Mouse (Mus musculus) cerebellum, adult 2 months (tissue): ENCODE data around the gene Cnn3. TPM values are rescaled to one million over a fixed set of nuclear protein-coding genes. Genes with fewer than 3 reads are reported as not detected.

Experiments used
- DNase-seq, 2 experiments: peaks; one replicate each; pipeline ENCODE4 v3.0.0; 2021
- H3K27ac ChIP-seq: fragments of 200-500 bp; 2 replicates; pipeline ENCODE4 v1.5.1; 2012; ENCODE audit warnings: low read length, control low read depth, inconsistent platforms; ENCODE audit not compliant: insufficient read depth
- H3K27me3 ChIP-seq: fragments of 200-500 bp; 2 replicates; pipeline ENCODE4 v1.6.1; 2012; ENCODE audit warnings: inconsistent platforms, mild to moderate bottlenecking, low read length, moderate library complexity; ENCODE audit not compliant: control insufficient read depth, insufficient read depth
- H3K4me1 ChIP-seq: fragments of 200-500 bp; 2 replicates; pipeline ENCODE4 v1.6.1; 2011; ENCODE audit warnings: low read length; ENCODE audit not compliant: control insufficient read depth, insufficient read depth
- H3K4me3 ChIP-seq: fragments of 200-500 bp; replicated peaks from 2 replicates; pipeline ENCODE3; 2011; ENCODE audit warnings: mild to moderate bottlenecking, low read depth, low read length, control low read depth; ENCODE audit not compliant: insufficient read depth
- CTCF ChIP-seq: fragments of 200-500 bp; IDR thresholded peaks from 2 replicates; pipeline ENCODE4 v1.5.1; 2011; ENCODE audit warnings: low read depth, mild to moderate bottlenecking, control low read depth, low read length, moderate library complexity, borderline replicate concordance; ENCODE audit not compliant: insufficient read depth
- POLR2A ChIP-seq: fragments of 200-500 bp; IDR thresholded peaks from 2 replicates; pipeline ENCODE4 v1.6.1; 2011; ENCODE audit warnings: low read length, control low read depth, borderline replicate concordance; ENCODE audit not compliant: insufficient read depth
- WGBS: fragments of 180-500 bp; shearing (Covaris S2); methylation state at CpG from one replicate; pipeline ENCODE4 v1.1.7; 2018; 5-methylcytosine and 5-hydroxymethylcytosine counted together
- polyA plus RNA-seq: library from polyadenylated mRNA; depleted of rRNA; stranded (reverse); fragments of >200 nt; gene quantifications from 2 replicates; pipeline ENCODE4 v1.2.3, GENCODE M21; 2012

Cnn3 gene
- polyA plus RNA-seq, 1 experiment, result 170 TPM

DNA sequence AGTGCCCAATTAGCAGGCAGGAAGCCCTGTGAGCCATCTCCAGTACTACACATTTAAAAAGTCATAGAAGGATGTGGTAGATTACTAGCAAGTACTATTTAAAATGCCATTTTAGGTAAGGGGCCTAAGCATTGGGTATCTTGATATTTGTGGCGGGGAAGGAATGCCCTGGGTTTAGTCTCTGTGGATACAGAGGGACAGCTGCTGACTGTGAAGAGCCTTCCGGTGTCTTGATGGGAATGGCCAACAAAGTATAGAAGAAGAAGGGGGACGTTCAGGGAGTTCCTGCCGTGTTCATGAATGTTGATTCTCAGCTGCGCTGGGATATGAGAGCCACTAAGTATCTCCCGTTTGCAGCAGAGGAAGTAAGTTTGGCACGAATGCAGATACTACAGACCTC is 10.8 kb downstream of the Cnn3 start:
- WGBS, result 72% methylated on average over 7 of the region's 7 CpGs
- Histone ChIP-seq H3K27me3 (no peaks in the 10 kb centered on the region), H3K27ac (no peak overlapping the region), H3K4me3 (no peak overlapping the region), H3K4me1 (no peaks in the 10 kb centered on the region)
- no peak for TF ChIP-seq POLR2A
- TF ChIP-seq CTCF, result no peak
- DNase-seq, result no peak

DNA sequence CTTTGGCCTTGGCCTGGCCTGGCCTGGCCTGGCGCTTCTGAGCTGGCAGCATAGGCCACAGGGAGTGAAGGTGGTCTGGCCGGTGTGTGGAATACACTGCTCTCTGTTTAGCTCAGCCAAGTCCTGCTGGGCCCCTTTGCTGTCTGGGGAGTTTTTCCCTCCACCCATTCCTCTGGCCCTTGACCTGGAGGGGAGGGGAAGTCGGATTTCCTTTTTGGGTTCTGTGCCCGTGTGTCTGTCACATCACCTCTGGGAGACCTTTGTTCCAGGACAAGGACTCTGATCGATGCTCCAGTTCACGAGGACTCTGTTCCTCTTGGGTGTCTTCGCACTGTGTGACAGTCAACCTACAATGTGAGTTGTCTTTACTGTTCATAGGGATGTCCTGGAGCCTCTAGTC is 11.7 kb downstream of the Cnn3 start:
- no peaks in the 10 kb centered on the region for H3K4me1 ChIP-seq
- DNase-seq, result no peak
- WGBS, result 40% methylated on average over 7 of the region's 7 CpGs
- no peak overlapping the region for H3K4me3 ChIP-seq
- TF ChIP-seq CTCF (no peak), POLR2A (no peak)
- H3K27me3 ChIP-seq, result no peaks in the 10 kb centered on the region
- H3K27ac ChIP-seq, result no peak overlapping the region

DNA sequence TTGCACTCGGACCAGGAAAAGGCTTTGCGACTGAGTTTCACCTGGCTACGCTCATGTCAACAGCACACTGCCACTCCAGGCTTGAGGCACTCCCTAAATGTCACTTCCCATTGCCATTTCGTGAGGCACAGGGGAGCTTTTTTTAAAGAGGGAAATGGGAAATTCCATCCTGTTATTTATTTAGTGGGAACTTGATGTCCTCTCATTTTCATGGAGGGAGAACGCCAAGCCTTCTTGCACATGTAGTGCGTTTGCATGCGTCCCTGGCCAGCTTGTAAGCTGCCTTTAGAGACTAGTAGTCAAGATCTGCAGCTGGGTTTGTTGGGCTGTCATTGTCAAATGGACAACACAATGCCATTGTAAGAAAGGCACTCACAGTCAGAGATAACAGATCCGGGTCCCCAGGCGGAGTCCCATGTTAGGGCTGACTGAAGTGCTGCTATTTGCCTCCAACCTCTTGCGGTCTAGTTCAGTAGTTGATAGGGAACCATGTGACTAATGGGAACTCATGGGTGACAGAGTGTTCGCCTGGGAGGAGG is 13.4 kb downstream of the Cnn3 start:
- DNase-seq, result no peak
- Histone ChIP-seq H3K4me3 (no peak overlapping the region), H3K27ac (no peak overlapping the region), H3K4me1 (no peaks in the 10 kb centered on the region), H3K27me3 (no peaks in the 10 kb centered on the region)
- WGBS, result 83% methylated on average over 11 of the region's 11 CpGs
- no peak for TF ChIP-seq POLR2A
- no peak for TF ChIP-seq CTCF

DNA sequence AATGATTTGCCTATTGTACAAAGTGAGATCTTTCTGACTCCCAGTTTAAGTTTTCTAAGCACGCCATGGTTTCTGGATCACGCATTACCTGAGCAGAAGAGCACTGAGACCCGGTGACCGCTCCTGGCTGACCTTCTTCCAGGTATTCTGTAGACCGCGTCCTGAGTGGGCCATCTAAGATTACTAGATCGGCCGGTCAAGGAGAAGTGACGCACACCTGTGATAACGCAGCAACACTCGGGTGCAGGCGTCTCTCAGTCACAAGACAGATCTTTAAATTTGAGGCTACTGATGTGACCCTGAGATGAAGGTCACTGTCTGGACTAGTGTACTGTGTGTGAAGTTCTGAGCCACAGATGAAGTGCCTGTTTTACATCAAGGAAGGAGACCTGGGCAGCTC is 15.2 kb downstream of the Cnn3 start:
- H3K4me1 ChIP-seq, result no peaks in the 10 kb centered on the region
- 96% methylated on average over 12 of the region's 12 CpGs for WGBS

DNA sequence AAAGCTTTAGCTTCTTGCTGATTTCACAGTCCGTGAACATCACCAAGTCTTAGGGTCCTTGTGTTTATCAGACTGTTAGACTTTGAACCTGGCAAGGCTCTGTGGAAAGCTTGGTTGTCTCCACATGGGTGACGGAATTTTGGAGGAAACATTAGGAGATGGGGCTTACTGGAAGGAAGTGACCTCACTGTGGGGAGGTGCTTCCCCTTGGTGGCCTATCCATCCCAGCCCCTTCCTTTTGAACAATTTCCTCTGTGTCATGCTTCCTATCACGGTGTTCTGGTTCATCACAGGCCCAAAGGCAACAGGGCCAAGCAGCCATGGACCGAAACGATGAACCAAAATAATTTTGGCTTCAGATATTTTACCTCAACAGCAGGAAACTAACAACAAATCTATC is 16.0 kb downstream of the Cnn3 start:
- H3K4me1 ChIP-seq, result no peaks in the 10 kb centered on the region
- no peak overlapping the region for H3K27ac ChIP-seq
- DNase-seq, result no peak
- no peaks in the 10 kb centered on the region for H3K27me3 ChIP-seq
- H3K4me3 ChIP-seq, result no peak overlapping the region
- WGBS, result 75% methylated on average over 5 of the region's 5 CpGs
- TF ChIP-seq POLR2A (no peak), CTCF (no peak)

More for the DNA sequence above, 15.2 kb downstream of the Cnn3 start:
- H3K4me3 ChIP-seq, result no peak overlapping the region
- TF ChIP-seq POLR2A, result no peak
- no peak for TF ChIP-seq CTCF
- no peak overlapping the region for H3K27ac ChIP-seq
- DNase-seq, result no peak
- no peaks in the 10 kb centered on the region for H3K27me3 ChIP-seq

DNA sequence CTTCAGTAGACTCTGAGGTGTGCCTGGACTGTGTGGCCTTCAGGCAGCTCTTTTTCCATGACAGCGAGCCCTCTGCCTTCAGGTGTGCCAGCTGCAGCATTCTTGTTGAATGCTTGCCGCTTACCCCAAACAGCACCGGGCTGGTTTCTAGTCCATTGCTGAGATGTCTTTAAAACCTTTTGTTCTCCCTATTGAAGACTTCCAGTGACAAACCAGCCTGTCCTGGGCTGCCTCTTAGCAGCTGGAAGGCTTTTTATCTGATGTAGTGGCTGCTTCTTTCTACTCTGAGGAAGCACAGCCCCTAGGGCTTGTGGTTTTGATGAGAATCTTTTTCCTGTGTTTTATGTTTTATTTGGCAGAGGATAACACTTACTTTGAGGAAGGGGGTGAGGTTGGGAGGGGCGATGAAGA is 17.6 kb downstream of the Cnn3 start:
- peaks cover 5% of the 10 kb centered on the region; the same call in 1 of the 2 replicates for H3K4me1 ChIP-seq

DNA sequence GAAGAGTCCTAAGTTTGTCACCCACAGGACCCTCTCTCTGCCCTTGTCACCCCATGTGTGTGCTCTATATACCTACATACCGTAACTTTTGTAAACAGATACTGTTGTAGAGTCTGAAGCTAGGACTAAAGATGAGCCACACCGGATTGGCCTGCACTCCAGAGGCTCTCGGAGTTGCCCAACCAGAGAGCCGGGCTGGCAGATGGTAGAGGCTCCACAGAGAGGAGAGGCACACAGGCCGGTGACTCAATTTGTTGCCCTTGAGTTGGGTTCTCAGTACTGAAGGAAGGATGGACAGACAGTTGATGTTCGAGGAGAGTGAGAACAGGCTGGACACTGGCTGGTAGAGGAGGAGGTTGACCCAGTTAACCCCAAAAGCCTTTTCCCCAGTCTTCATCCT is 18.1 kb downstream of the Cnn3 start:
- Histone ChIP-seq H3K27me3 (no peaks in the 10 kb centered on the region), H3K4me1 (peaks cover 5% of the 10 kb centered on the region; the same call in 1 of the 2 replicates), H3K27ac (no peak overlapping the region), H3K4me3 (no peak overlapping the region)
- WGBS, result 85% methylated on average over 6 of the region's 6 CpGs
- no peak for TF ChIP-seq CTCF
- no peak for TF ChIP-seq POLR2A
- no peak for DNase-seq

More for the DNA sequence above, 17.6 kb downstream of the Cnn3 start:
- no peak for TF ChIP-seq CTCF
- TF ChIP-seq POLR2A, result no peak
- H3K4me3 ChIP-seq, result no peak overlapping the region
- H3K27me3 ChIP-seq, result no peaks in the 10 kb centered on the region
- no peak for DNase-seq
- no peak overlapping the region for H3K27ac ChIP-seq
- 86% methylated on average over 4 of the region's 4 CpGs for WGBS

DNA sequence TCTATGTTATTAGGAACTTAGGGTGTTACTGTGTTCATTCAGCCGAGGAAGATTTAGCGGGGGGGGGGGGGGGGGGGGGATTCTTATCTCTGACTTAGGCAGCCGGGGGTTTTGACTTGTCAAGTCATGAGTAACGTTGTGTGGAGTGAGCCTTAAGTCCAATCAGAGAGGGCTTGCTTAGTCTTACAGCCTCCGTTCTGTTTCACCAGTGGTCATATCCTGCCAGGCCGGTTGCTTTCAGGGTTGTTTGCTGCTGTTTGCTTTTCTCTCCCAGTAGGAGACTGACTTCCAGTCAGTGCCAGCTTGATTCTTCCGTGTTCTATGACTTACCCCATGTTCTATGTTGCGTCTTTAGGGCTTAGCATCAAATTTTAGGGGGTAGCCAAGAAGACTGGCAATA is 20.2 kb downstream of the Cnn3 start:
- no peak for DNase-seq
- no peak overlapping the region for H3K4me3 ChIP-seq
- H3K27me3 ChIP-seq, result no peaks in the 10 kb centered on the region
- no peak overlapping the region for H3K27ac ChIP-seq
- 74% methylated on average over 8 of the region's 8 CpGs for WGBS
- peaks cover 5% of the 10 kb centered on the region; the same call in 1 of the 2 replicates for H3K4me1 ChIP-seq
- TF ChIP-seq POLR2A, result no peak
- no peak for TF ChIP-seq CTCF
